Mouse (Mus musculus) cerebellum, postnatal 14 days (tissue): ENCODE measurements around the gene Nek10.
A peak's percentile ranks its signal among the peaks of the same experiment; 100 is the strongest.
"Not testable (repeated sequence)": the region's sequence is repeated elsewhere in the genome, so short reads cannot be mapped to it uniquely, and the experiment has no call there.

ENCODE experiments used
- DNase-seq, 2 experiments: peaks; one replicate each; pipeline ENCODE4 v3.0.0; 2021; ENCODE audit warnings: mixed read lengths in 2 of 2

Gene Nek10

GRCm38 (mm10) chr14:14803115-14803514 is at the start of gene Nek10:
Gene Nek10 (plus strand): TSS chr14:14803415.
- not testable (repeated sequence) for DNase-seq

GRCm38 (mm10) chr14:14781169-14781568 is 22.0 kb upstream of the Nek10 start:
- DNase-seq: no peak

GRCm38 (mm10) chr14:14784223-14784622 is 19.0 kb upstream of the Nek10 start:
- no peak for DNase-seq

GRCm38 (mm10) chr14:14786979-14787378 is 16.2 kb upstream of the Nek10 start:
- no peak for DNase-seq

GRCm38 (mm10) chr14:14789840-14790470 is 13.3 kb upstream of the Nek10 start:
- no peak for DNase-seq

- no peak for DNase-seq
Observed at GRCm38 (mm10) chr14:14799861-14800260, 3.4 kb upstream of the Nek10 start.

GRCm38 (mm10) chr14:14800332-14800731 is 2.9 kb upstream of the Nek10 start:
- no peak for DNase-seq

GRCm38 (mm10) chr14:14800810-14801209 is 2.4 kb upstream of the Nek10 start:
- no peak for DNase-seq

- peak; percentile 5 to 12 for DNase-seq
Observed at GRCm38 (mm10) chr14:14803921-14804517, 804 bp downstream of the Nek10 start.

- no peak for DNase-seq
Observed at GRCm38 (mm10) chr14:14804518-14805212, 1.4 kb downstream of the Nek10 start.

- DNase-seq: peak; percentile 68 to 71
Observed at GRCm38 (mm10) chr14:14832520-14833240, 29.5 kb downstream of the Nek10 start.

GRCm38 (mm10) chr14:14833498-14833897 is 30.3 kb downstream of the Nek10 start:
- no peak for DNase-seq

GRCm38 (mm10) chr14:14834266-14834665 is 31.1 kb downstream of the Nek10 start:
- DNase-seq: no peak

GRCm38 (mm10) chr14:14837627-14838026 is 34.4 kb downstream of the Nek10 start:
- DNase-seq: no peak

GRCm38 (mm10) chr14:14838109-14838508 is 34.9 kb downstream of the Nek10 start:
- peak; percentile 37 to 58 for DNase-seq

- no peak for DNase-seq
Observed at GRCm38 (mm10) chr14:14842734-14843530, 39.7 kb downstream of the Nek10 start.

- DNase-seq: no peak
Observed at GRCm38 (mm10) chr14:14852838-14853237, 49.6 kb downstream of the Nek10 start.

GRCm38 (mm10) chr14:14860331-14860730 is 57.1 kb downstream of the Nek10 start:
- no peak for DNase-seq

GRCm38 (mm10) chr14:14863690-14864356 is 60.6 kb downstream of the Nek10 start:
- peak; percentile 92 to 93 for DNase-seq

- no peak for DNase-seq
Observed at GRCm38 (mm10) chr14:14869239-14869638, 66.0 kb downstream of the Nek10 start.

GRCm38 (mm10) chr14:14870059-14870458 is 66.8 kb downstream of the Nek10 start:
- DNase-seq: peak in 1 of 2 experiments; percentile 40

GRCm38 (mm10) chr14:14870463-14870862 is 67.2 kb downstream of the Nek10 start:
- no peak for DNase-seq
